Mouse (Mus musculus) bone marrow macrophage, adult 2 months (primary cell): ENCODE measurements around the gene Clic5.

Source experiments
- CTCF ChIP-seq: IDR thresholded peaks from 2 replicates; pipeline ENCODE4 v1.5.1; 2012; ENCODE audit warnings: low read depth, mild to moderate bottlenecking, low read length, moderate library complexity
- POLR2A ChIP-seq: IDR thresholded peaks from 2 replicates; pipeline ENCODE4 v1.6.1; 2012; ENCODE audit warnings: mild to moderate bottlenecking, low read depth, low read length, borderline replicate concordance

GRCm38 (mm10) chr17:44170316-44170715 lies 18.1 kb upstream of the Clic5 start:
- no peak for TF ChIP-seq CTCF
- TF ChIP-seq POLR2A, result no peak
